Mouse (Mus musculus): ENCODE results near the gene Gm6583. TPM values are rescaled to one million over a fixed set of nuclear protein-coding genes. Genes with fewer than 3 reads are reported as not detected.

Gm6583 gene
- polyA plus RNA-seq (2017; shearing (Covaris generic)) = 0.17 TPM

DNA sequence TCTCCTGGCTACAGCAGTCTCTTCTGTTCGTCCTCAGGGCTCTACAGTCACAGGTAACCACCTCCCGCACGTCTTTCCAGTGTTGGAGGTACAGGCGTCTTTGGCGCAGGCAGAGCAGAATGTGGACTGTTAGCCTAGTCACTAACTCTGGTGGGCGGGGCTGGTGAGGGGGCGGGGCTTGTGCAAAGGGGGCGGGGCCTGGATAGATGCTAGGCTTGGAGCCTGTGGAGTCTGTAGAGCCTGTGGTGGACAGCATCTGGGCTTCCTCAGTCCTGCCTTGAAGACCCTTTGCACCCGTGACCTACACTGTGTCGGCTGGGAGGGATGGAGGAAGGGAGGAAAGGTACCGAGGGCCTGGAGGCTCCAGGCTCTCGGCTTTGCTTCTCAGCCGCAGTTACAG lies at the start of gene Gm6583:
Gm6583 (minus strand) TSS at position 124 of the 400 bp plus-strand sequence.

GRCm38 (mm10) chr5:112394779-112395443 lies 39.1 kb upstream of the Gm6583 start, which contains the start of gene Asphd2:
Asphd2 (minus strand) TSS chr5:112394866.

DNA sequence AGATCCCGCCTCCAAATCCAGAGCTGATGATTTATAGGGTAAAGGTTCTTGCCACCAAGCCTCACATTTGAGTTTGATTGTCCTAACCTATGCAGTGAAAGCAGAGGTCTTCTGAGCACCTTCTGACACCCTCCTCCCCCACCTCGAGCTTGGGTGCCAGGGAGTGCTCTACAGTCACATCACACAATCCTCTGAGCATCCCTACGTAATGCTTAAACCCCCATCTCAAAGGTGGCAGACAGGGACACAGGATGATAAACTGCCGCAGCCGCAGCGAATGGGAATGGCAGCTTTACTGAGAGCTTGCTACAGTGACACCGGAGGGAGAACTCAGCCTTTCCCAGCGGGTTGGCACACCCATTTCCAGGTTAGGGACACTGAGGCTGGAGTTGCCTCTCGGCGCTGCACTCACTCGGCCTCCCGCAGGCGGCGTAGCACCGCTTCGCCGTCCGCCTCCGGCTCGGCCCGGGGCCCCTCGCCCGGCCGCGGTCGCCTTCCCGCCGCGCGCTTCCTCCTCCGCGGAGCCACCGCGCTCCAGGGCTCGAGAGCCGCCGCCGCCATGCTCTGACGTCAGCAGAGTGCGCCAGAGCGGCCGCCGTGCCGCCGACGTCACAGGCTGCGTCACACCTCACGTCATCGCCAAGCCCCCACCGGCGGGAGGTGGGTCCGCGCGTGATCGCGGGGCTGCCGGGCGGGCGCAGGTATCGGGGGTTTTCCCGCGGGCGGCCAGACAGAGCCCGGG lies 13.2 kb downstream of the Gm6583 start, which contains the start of the genes Srrd and Hps4:
Srrd (minus strand) TSS at position 578 of the 742 bp plus-strand sequence.
Hps4 (plus strand) TSS at position 621 of the 742 bp plus-strand sequence.

GRCm38 (mm10) chr5:112325546-112326445 lies 30.0 kb downstream of the Gm6583 start, which contains the start of gene Tfip11:
Tfip11 (plus strand) TSS chr5:112326358.

Other genes starting within 250 kb of the Gm6583 start
- gene Cryba4, start 103.5 kb downstream of the Gm6583 start, polyA plus RNA-seq (2017; shearing (Covaris generic)) = not detected
- not detected for gene Crybb1, start 100.2 kb downstream of the Gm6583 start, polyA plus RNA-seq (2017; shearing (Covaris generic))
- gene Tpst2, start 79.3 kb downstream of the Gm6583 start, polyA plus RNA-seq (2017; shearing (Covaris generic)) = 195 TPM
- gene Tfip11, start 29.7 kb downstream of the Gm6583 start, polyA plus RNA-seq (2017; shearing (Covaris generic)) = 48.0 TPM
- 7.5 TPM for gene Srrd, start 13.0 kb downstream of the Gm6583 start, polyA plus RNA-seq (2017; shearing (Covaris generic))
- gene Hps4, start 12.9 kb downstream of the Gm6583 start, polyA plus RNA-seq (2017; shearing (Covaris generic)) = 28.6 TPM
- gene Asphd2, start 38.8 kb upstream of the Gm6583 start, polyA plus RNA-seq (2017; shearing (Covaris generic)) = not detected
- gene Gm6588, start 93.4 kb upstream of the Gm6583 start, polyA plus RNA-seq (2017; shearing (Covaris generic)) = not detected
- not detected for gene Sez6l, start 221.2 kb upstream of the Gm6583 start, polyA plus RNA-seq (2017; shearing (Covaris generic))